Mouse (Mus musculus): ENCODE data around the gene Naip2.
"Not testable (repeated sequence)": the region's sequence is repeated elsewhere in the genome, so short reads cannot be mapped to it uniquely, and the experiment has no call there.

- TF ChIP-seq CTCF, POLR2A (IDR thresholded peaks at IDR 0.05; ENCODE audit: extremely low read depth, insufficient read depth, low read length): not testable (repeated sequence)
These were observed 44.3 kb upstream of the Naip2 start, which contains the start of gene Naip5 for GRCm38 (mm10) chr13:100246223-100246622.

All from cortical plate, adult 2 months (tissue).